8 mouse cellular contexts compared by ENCODE assay signal in the genomic region with DNA sequence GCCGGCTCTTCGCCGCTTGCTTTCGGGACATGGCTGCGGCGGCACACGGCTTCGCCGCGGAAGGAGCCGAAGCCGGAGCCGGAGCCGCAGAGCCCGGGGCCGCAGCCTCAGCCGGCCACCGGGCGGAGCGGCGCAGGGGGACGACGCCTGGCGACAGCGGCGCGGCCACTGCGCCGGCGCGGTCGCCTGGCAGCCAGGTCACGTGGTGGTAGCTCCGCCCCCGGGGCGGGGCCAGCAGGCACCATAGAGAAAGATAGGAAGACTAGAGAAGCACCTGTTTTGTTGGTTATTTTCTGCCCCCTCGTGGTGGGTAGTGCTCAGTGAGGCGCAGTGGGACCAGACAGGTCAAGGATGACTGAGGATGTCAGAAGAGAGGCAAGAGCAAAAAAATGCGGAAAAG. TPM values are rescaled to one million over a fixed set of nuclear protein-coding genes. Genes with fewer than 3 reads are reported as not detected.
DNase-seq lines count a peak whose midpoint lies in the region; ATAC-seq and TF ChIP-seq lines count a peak whose summit lies in the region.

A gene (minus strand): TSS at position 149 of the 400 bp plus-strand sequence.

- TF ChIP-seq CTCF in ES-Bruce4 (IDR thresholded peaks at IDR 0.05; ENCODE audit: low read depth, low read length) = peak; percentile 80
- peak; percentile 84 for TF ChIP-seq CTCF in liver, postnatal 0 days (IDR thresholded peaks at IDR 0.05; ENCODE audit: low read depth)

- H3K27me3 ChIP-seq in ES-Bruce4 (ENCODE audit: control insufficient read depth, insufficient read depth, low read length, poor library complexity, severe bottlenecking) = no peaks in the 10 kb centered on the region
- no peaks in the 10 kb centered on the region for H3K27me3 ChIP-seq in forebrain, embryonic 13.5 days
- no peaks in the 10 kb centered on the region for H3K27me3 ChIP-seq in liver, postnatal 0 days (ENCODE audit: insufficient read depth, low read length)
- H3K27me3 ChIP-seq in neural tube, embryonic 14.5 days (ENCODE audit: control insufficient read depth, insufficient read depth, low read length) = no peaks in the 10 kb centered on the region

- no peak within 1 kb of the TSS for H3K27ac ChIP-seq in ES-Bruce4 (ENCODE audit: insufficient read depth, low read length)
- peak within 1 kb of the TSS; percentile 74 for H3K27ac ChIP-seq in forebrain, embryonic 13.5 days
- peak within 1 kb of the TSS; percentile 68 for H3K27ac ChIP-seq in liver, postnatal 0 days (ENCODE audit: low read depth)
- H3K27ac ChIP-seq in neural tube, embryonic 14.5 days (ENCODE audit: low read depth, low read length) = peak within 1 kb of the TSS; percentile 56; the same call in 1 of the 2 replicates

- peak; percentile 96 to 97 for DNase-seq in heart, postnatal 10 days
- peak; percentile 82 for DNase-seq in large intestine, adult 2 months (ENCODE audit: low read depth, low spot score)
- peak; percentile 95 for DNase-seq in liver, postnatal 0 days
- peak; percentile 98 for DNase-seq in testis, postnatal 10 days (ENCODE audit: low spot score)

- TF ChIP-seq POLR2A in ES-Bruce4 (IDR thresholded peaks at IDR 0.05; ENCODE audit: insufficient read depth, low read length) = no peak

- ATAC-seq in cerebellum, adult (ENCODE audit: insufficient number of reproducible peaks, low FRiP score, low TSS enrichment) = peak; percentile 90
- peak; percentile 94 for ATAC-seq in forebrain, embryonic 13.5 days
- peak; percentile 93 for ATAC-seq in liver, postnatal 0 days
- peak; percentile 93 for ATAC-seq in neural tube, embryonic 14.5 days (ENCODE audit: low read depth)

- no peaks in the 10 kb centered on the region for H3K9me3 ChIP-seq in ES-Bruce4 (replicated peaks; ENCODE audit: control insufficient read depth, insufficient read depth, low read length, poor library complexity, severe bottlenecking)
- H3K9me3 ChIP-seq in forebrain, embryonic 13.5 days (replicated peaks) = no peaks in the 10 kb centered on the region
- no peaks in the 10 kb centered on the region; the same call in 1 of the 2 replicates for H3K9me3 ChIP-seq in liver, postnatal 0 days (ENCODE audit: low read length)
- no peaks in the 10 kb centered on the region for H3K9me3 ChIP-seq in neural tube, embryonic 14.5 days (ENCODE audit: control insufficient read depth, low read length)

- peak within 1 kb of the TSS; percentile 86 for H3K9ac ChIP-seq in ES-Bruce4 (ENCODE audit: low read depth, poor library complexity, severe bottlenecking)
- H3K9ac ChIP-seq in forebrain, embryonic 13.5 days = peak within 1 kb of the TSS; percentile 95
- H3K9ac ChIP-seq in liver, postnatal 0 days (replicated peaks) = peak within 1 kb of the TSS; percentile 84
- H3K9ac ChIP-seq in neural tube, embryonic 14.5 days (replicated peaks; ENCODE audit: low read depth, low read length) = peak within 1 kb of the TSS; percentile 79

- H3K4me3 ChIP-seq in ES-Bruce4 (ENCODE audit: low read depth, low read length) = peak within 1 kb of the TSS; percentile 96
- peak within 1 kb of the TSS; percentile 94 for H3K4me3 ChIP-seq in forebrain, embryonic 13.5 days
- peak within 1 kb of the TSS; percentile 82 for H3K4me3 ChIP-seq in liver, postnatal 0 days (ENCODE audit: low read depth, low read length)
- peak within 1 kb of the TSS; percentile 70 for H3K4me3 ChIP-seq in neural tube, embryonic 14.5 days (ENCODE audit: low read depth, low read length)

- no peaks in the 10 kb centered on the region for H3K36me3 ChIP-seq in ES-Bruce4 (ENCODE audit: control insufficient read depth, insufficient read depth, low read length, poor library complexity, severe bottlenecking)
- peaks cover 16% of the 10 kb centered on the region for H3K36me3 ChIP-seq in forebrain, embryonic 13.5 days (ENCODE audit: poor library complexity, severe bottlenecking)
- no peaks in the 10 kb centered on the region; the same call in 1 of the 2 replicates for H3K36me3 ChIP-seq in liver, postnatal 0 days (replicated peaks; ENCODE audit: insufficient read depth, low read length)
- peaks cover 4% of the 10 kb centered on the region; the same call in 1 of the 2 replicates for H3K36me3 ChIP-seq in neural tube, embryonic 14.5 days (ENCODE audit: control insufficient read depth, insufficient read depth, low read length)

- intact Hi-C loops in heart, postnatal 10 days (cut with DNase I) = no loop called here

- peak within 1 kb of the TSS; percentile 98 for H3K4me2 ChIP-seq in forebrain, embryonic 13.5 days
- H3K4me2 ChIP-seq in liver, postnatal 0 days (ENCODE audit: low read depth, low read length) = peak within 1 kb of the TSS; percentile 99
- H3K4me2 ChIP-seq in neural tube, embryonic 14.5 days (ENCODE audit: low read depth, low read length) = peak within 1 kb of the TSS; percentile 78

- peak; percentile 50; the same call in 1 of the 2 replicates for TF ChIP-seq EP300 in ES-Bruce4 (IDR thresholded peaks at IDR 0.05; ENCODE audit: insufficient read depth, low read depth, low read length)
- no peak for TF ChIP-seq EP300 in liver, postnatal 0 days (IDR thresholded peaks at IDR 0.05; ENCODE audit: low read depth)

- no peaks in the 10 kb centered on the region for H3K4me1 ChIP-seq in ES-Bruce4 (ENCODE audit: control insufficient read depth, insufficient read depth, low read length)
- H3K4me1 ChIP-seq in forebrain, embryonic 13.5 days = peaks cover 20% of the 10 kb centered on the region
- peaks cover 6% of the 10 kb centered on the region for H3K4me1 ChIP-seq in liver, postnatal 0 days (ENCODE audit: insufficient read depth)
- H3K4me1 ChIP-seq in neural tube, embryonic 14.5 days (ENCODE audit: control insufficient read depth, insufficient read depth, low read length) = peaks cover 13% of the 10 kb centered on the region

- WGBS in forebrain, embryonic 13.5 days = 1% methylated on average over 39 of the region's 39 CpGs
- WGBS in large intestine, adult 2 months = 1% methylated on average over 39 of the region's 39 CpGs
- 1% methylated on average over 36 of the region's 39 CpGs for WGBS in liver, postnatal 0 days (ENCODE audit: insufficient replicate concordance)
- under 1% methylated on average over 39 of the region's 39 CpGs for WGBS in neural tube, embryonic 14.5 days

RNA-seq across cellular contexts. Expression of the gene that starts here (rescaled TPM):
- 8.7 and 9.2 TPM in 2 replicates for polyA plus RNA-seq in ES-Bruce4 (2011; ENCODE audit: insufficient read depth, insufficient read length, low read depth, missing spikeins)
- polyA plus RNA-seq in forebrain, embryonic 13.5 days (2015; fragmentation: Nextera tagmentation; extraction: Ambion mirVana) = 2.5 and 3.6 TPM in 2 replicates
- 1 to 10 TPM; 8.7 to 9.2 TPM for total RNA-seq in heart, postnatal 10 days (2021)
- polyA plus RNA-seq in large intestine, adult 2 months (2012; rRNA removed) = 5.5 and 10.8 TPM in 2 replicates
- polyA plus RNA-seq in liver, postnatal 0 days (2015; fragmentation: Nextera tagmentation; extraction: Ambion mirVana) = 1.2 and 1.5 TPM in 2 replicates
- 2.6 and 3.3 TPM in 2 replicates for polyA plus RNA-seq in neural tube, embryonic 14.5 days (2014; fragmentation: Nextera tagmentation; extraction: Ambion mirVana)
